Mouse (Mus musculus): ENCODE measurements around the gene Mrvi1.

DNA sequence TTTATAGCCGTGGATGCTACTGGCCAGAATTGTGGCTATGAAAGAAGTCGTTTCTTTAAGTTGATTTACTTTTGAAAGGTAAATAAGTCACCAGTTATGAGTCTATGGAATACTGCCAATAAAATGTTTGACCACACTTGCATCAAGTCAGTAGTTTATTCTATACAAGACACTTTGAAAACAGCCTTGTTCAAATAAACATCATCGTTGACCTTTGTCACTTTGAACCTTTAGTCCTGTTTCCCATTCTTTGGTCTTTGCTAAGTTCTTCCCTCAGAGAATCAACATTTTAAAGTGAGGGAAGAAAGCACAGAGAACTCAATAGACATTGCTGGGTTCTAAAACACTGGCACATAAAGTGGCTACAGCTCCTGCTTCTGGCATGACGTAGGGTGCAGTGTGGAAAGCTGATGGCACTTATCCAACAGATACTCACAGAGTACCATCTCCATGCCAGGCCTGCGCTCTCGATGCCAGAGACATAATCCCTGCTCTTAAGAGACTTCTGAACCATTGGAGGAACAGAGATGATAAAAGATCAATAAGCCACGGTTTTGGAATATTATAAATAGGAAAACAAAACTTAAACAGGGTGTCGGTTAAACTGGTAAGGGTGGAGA is 127.2 kb downstream of the Mrvi1 start:
- no peak for TF ChIP-seq CTCF (IDR thresholded peaks at IDR 0.05; ENCODE audit: borderline replicate concordance, insufficient read depth, low read depth, low read length)
- TF ChIP-seq POLR2A (IDR thresholded peaks at IDR 0.05; ENCODE audit: borderline replicate concordance, insufficient read depth, low read length) = no peak
